Mouse (Mus musculus): Measurements from ENCODE around the gene Esyt2.
"Not testable (repeated sequence)": the region's sequence is repeated elsewhere in the genome, so short reads cannot be mapped to it uniquely, and the experiment has no call there.

Gene Esyt2

DNA sequence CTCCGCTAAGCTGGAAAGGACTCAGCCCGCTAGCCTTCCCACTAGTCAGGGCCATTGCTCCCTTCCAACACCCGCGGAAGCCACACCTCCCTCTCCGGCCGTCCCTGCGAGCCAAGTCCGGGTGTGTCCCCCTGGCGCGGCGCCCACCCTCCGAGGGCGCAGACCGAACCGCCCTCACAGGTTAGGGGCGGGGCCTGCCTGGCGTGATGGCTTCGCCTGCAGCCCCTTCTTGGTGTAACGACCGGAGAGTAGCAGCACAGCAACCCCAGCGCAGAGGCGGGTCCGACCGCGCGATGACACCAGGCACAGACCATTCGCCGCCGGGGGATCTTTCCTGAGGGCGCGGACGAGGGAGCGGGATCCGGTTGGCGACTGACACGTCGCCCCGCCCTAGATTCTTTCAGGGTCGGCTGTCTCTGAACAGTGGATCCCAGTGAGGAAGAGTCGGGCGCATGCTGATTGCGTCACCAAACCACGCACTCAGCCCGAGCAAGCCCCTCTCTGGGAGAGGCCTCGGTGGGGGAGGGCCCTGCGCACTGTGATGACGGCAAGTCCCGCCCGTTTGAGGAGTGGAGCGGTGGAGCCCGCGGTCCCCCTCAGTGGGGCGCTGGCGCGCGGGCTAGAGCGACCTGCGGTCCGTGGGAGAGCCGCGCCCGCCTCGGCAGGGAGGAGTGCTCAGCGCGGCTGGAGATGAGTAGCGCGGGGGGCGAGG, at the start of gene Esyt2:
TSS of gene Esyt2 (plus strand) at position 544 of the 712 bp plus-strand sequence.
- DNase-seq (ENCODE audit: low read depth, low spot score), result peak; percentile 98

DNA sequence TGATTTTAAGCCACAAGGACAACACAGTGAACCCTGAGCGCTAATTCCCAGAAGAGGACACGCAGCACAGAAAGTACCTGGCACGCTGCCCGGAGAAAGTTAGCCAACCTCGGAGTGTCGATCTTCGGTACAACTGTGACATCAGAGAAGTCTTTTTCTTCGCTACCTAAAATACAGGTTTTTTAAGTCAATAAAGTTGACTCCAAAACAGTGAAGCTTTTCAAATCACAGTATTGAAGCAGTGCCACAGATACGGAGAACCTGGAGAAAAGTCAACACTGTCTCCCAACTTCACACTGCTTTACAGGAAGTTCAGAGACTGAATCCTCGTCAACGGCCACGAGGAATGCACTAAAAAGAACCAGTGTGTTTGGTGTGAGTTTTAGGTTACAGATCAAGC, 49.4 kb upstream of the Esyt2 start:
- DNase-seq (ENCODE audit: low read depth, low spot score), result no peak

DNA sequence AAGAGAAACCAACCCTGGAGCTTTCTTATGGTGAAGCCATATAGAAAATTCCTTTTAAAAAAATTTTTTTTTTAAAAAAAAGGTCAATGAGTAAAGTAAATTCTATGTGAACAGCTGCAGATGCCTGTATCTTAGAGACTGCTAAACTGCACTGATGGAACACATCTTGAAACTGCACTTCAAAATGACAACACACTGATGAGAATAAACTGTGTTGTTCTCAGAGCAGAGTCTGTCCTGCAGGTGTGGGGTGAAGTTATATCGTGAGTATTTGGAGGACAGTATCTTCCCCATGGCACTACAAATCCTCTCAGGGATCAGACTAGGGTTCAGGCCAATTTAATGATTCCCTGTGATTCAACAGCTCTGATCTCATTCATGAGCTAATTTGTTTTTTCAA, 48.9 kb upstream of the Esyt2 start:
- DNase-seq (ENCODE audit: low read depth, low spot score), result no peak

- DNase-seq (ENCODE audit: low read depth, low spot score), result no peak
Measured at GRCm38 (mm10) chr12:116235356-116235755, 45.6 kb upstream of the Esyt2 start.

GRCm38 (mm10) chr12:116236658-116237057, 44.3 kb upstream of the Esyt2 start:
- no peak for DNase-seq (ENCODE audit: low read depth, low spot score)

GRCm38 (mm10) chr12:116238370-116238769, 42.6 kb upstream of the Esyt2 start:
- no peak for DNase-seq (ENCODE audit: low read depth, low spot score)

- no peak for DNase-seq (ENCODE audit: low read depth, low spot score)
Measured at GRCm38 (mm10) chr12:116238803-116239202, 42.2 kb upstream of the Esyt2 start.

GRCm38 (mm10) chr12:116244601-116245000, 36.4 kb upstream of the Esyt2 start:
- DNase-seq (ENCODE audit: low read depth, low spot score), result no peak

GRCm38 (mm10) chr12:116254652-116255051, 26.3 kb upstream of the Esyt2 start:
- DNase-seq (ENCODE audit: low read depth, low spot score), result no peak

DNA sequence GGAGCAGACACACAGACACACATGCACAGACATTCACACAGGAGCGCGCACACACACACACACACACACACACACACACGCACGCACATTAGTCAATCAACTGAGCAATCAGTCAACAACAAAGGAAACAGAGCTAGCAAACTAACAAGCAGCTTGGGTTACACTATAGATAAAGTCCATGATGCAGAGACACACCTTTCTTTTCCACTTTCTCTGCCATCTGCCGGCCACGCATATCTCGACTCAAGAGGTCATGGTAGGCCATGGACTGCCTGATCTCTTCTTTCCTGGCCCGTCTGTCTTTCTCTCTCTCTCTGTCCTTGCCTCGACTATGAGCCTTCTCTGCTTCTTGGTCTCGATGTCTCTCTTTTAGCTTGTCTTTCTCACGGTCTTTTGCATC, 25.4 kb upstream of the Esyt2 start:
- no peak for DNase-seq (ENCODE audit: low read depth, low spot score)

DNA sequence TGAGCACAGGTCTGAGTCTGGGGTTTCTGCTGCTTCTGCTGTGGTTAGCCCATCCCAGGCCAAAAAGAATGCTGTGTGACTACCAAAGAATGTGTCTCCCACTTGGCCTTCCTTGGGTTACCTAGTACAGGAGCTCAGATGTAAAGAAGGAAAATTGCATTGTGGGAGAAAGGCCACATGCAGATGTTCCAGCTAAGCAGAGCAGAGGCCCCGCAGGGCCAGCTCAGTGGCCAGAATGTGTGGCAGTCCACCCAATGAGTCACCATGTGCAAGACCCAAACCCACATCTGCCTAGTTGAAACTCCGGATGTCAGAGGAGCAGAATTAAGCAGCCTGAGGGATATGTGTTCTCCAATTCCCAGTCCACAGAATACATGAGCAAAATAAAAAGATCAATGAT, 22.7 kb upstream of the Esyt2 start:
- no peak for DNase-seq (ENCODE audit: low read depth, low spot score)

- DNase-seq (ENCODE audit: low read depth, low spot score), result peak; percentile 79
Measured at GRCm38 (mm10) chr12:116262555-116263341, 18.2 kb upstream of the Esyt2 start, which contains the start of gene Wdr60. Gene Wdr60, minus strand, starts transcription at chr12:116263022.

DNA sequence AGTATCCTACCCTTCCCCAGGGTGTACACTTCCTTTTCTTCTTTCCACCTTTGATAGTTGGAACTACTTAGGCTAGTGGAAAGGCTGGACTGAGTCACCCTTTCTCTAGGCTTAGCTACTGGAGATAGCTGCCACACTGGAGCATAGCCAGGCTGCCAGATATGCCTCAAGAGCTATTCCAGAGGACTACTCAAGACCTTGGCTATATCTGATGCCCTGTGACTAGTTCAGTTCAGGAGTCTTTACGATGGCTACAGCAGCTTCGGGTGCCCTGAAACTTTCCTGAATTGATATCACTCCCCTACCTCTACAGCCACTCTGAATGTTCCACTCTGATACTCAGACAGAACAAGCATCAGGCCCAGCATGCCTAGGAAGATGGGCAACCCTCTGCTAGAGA, 16.2 kb upstream of the Esyt2 start:
- DNase-seq (ENCODE audit: low read depth, low spot score), result no peak

DNA sequence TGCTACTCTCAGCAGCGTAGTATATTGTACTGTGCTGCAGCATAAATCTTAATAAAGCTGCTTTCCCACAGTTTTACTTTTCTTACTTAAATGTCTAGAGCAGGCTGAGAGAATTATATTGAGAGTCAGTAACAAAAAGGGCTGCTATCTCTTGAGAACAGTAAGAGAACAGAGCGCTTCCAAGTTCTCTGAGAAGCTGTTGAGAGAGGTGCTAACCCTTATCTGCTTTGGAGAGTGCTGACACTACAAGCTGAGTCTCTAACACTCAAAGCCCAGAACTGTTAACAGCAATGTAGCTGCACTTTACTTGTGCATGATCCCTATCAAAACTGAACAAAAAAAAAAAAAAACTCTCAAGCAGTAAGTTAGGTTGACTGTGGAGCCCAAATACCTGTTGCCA, 15.7 kb upstream of the Esyt2 start:
- DNase-seq (ENCODE audit: low read depth, low spot score), result no peak

DNA sequence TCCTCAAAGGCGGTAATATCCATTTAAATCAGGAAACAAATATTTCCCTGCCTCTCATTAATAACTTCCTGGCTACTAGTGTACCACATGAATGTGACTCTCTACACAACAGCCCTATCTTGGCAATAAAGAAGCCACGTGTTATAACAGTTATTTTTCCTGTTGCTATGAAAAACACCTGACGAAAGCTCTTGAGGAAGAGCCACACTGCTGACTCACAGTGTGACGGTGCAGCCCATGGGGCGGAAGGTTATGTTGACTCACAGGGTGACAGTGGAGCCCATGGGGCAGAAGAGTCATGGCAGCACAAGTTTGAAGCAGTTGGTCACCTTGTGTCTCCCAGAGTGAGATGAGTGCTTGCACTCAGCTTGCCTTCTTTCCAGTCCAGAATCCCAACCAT, 11.5 kb upstream of the Esyt2 start:
- no peak for DNase-seq (ENCODE audit: low read depth, low spot score)

DNA sequence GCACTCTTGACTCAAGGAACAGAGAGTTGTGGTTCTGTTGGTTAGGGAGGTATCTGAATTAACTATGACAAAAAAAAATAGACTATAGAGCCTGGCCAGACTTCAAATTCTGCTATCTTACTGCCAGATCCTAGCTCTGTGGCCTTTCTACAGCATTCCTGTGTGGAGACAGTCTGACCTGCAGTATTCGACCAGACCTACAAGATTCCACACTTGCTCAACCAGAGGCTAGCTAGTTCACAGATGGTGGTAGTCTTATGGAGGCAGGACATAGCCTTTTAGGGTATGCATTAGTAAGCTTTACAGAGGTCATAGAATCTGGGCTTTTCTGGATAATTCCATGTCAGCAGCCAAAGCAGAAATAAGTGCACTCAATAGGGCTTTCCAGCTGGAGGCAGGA, 10.5 kb upstream of the Esyt2 start:
- no peak for DNase-seq (ENCODE audit: low read depth, low spot score)

DNA sequence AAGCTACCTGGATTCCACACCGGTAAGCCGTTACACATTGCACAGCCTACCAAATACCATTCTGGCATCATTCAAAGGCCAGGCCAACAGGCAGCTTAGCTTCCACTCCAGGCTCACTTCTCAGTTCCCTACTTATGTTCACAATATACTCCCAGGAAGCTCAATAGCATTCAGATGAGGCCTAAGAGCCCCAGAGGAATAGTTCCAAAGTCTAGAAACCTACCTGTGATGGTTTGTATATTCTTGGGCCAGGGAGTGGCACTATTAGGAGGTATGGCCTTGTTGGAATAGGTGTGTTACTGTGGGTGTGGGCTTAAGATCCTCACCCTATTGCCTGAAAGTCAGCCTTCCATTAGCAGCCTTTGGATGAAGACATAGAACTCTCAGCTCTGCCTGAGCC, 9.9 kb upstream of the Esyt2 start:
- DNase-seq (ENCODE audit: low read depth, low spot score), result no peak

DNA sequence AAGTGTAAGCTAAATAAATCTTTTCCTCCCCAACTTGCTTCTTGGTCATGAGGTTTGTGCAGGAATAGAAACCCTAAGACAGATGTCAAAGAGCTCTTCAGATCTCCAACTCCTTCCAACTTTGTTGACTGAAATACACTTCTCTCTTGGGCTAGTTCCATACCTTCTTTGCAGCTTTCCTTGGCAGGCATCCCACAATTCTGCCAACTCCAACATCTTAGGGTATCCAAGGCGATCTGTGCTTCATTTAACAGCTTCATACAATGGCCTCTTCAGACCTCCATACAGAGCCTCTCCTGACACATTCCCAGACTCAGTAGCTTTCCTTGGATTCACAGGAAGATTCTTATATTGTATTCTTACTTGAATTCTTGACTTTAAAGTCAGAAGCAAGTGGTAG, 7.3 kb upstream of the Esyt2 start:
- DNase-seq (ENCODE audit: low read depth, low spot score), result no peak

- DNase-seq (ENCODE audit: low read depth, low spot score), result not testable (repeated sequence)
Measured at GRCm38 (mm10) chr12:116275086-116275485, 5.9 kb upstream of the Esyt2 start, which contains the start of gene Gm11027. Gene Gm11027, plus strand, starts transcription at chr12:116275386.

GRCm38 (mm10) chr12:116275631-116276030, 5.4 kb upstream of the Esyt2 start:
- DNase-seq (ENCODE audit: low read depth, low spot score), result no peak

DNA sequence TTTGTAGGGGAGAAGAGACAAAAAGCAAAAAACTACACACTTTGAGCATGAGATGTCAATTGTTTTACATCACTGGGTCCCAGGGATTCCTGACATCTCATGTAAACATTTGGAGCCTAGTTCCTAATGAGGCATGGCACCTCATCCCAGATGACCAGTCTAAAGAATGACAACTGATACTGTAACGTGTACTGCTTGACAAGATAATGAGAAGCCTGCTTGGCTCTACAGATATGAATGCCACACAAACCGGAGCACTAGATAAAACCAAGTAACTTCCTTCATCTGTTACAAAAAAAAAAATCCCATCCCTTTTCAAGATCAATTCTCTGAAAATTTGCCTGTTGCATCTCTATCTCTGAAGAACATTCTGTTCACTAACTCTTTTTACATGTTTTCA, 4.0 kb upstream of the Esyt2 start:
- DNase-seq (ENCODE audit: low read depth, low spot score), result no peak

DNA sequence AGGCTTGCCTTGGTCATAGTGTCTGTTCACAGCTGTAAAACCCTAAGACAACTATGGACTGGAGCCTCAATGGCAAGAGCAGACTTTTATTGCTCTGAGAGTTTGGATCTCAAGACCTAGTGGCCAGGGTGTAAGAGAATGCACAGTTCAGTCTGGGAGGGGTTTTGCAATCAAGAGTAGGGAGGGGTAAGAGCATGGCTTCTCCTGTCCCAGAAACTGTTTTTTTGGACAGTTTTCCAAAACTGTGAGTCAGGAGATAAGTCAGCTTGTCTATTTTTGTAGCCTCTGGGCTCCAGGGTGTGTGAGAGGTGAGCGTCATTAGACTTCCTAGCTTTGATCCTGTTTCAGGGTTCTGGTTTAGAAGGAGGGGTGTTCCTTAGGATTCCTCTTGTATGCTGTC, 2.5 kb upstream of the Esyt2 start:
- DNase-seq (ENCODE audit: low read depth, low spot score), result no peak

DNA sequence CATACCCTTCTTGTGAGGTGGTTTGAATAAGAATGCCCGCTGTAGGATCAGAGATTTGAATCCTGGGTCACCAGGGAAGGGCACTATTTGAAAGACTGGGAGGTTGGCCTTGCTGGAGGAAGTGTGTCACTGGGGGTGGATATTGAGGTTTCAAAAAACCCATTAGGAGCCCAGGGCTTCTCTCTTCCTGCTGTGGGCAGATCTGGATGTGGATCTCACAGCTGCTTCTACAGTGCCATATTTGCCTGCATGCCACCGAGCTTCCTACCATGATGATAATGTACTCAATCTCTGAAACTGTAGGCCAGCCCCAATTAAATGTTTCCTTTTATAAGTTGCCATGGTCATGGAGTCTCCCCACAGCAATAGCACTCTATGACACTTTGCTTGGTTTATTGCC, 1.8 kb upstream of the Esyt2 start:
- no peak for DNase-seq (ENCODE audit: low read depth, low spot score)
